Mouse (Mus musculus) hindbrain, embryonic 14.5 days (tissue): ENCODE results near the gene Sec14l1. TPM values are rescaled to one million over a fixed set of nuclear protein-coding genes. Genes with fewer than 3 reads are reported as not detected.

Source experiments
- ATAC-seq: fragments of 200-750 bp; cut with Nextera tagmentation; 2 replicates; pipeline ENCODE4 v1.8.0; 2017; ENCODE audit warnings: moderate number of reproducible peaks, mild to moderate bottlenecking, moderate TSS enrichment, moderate library complexity; ENCODE audit not compliant: low FRiP score
- DNase-seq: peaks from one replicate; pipeline ENCODE4 v3.0.0-alpha.2; 2015; ENCODE audit warnings: low spot score
- H3K27ac ChIP-seq: fragments of 300-500 bp; sonication (generic); 2 replicates; pipeline ENCODE4 v1.5.1; 2014; ENCODE audit warnings: mild to moderate bottlenecking, moderate library complexity
- H3K27me3 ChIP-seq: fragments of 300-500 bp; sonication (generic); 2 replicates; pipeline ENCODE4 v1.6.1; 2014; ENCODE audit warnings: mild to moderate bottlenecking, low read length, mixed read lengths; ENCODE audit not compliant: control insufficient read depth, insufficient read depth
- H3K36me3 ChIP-seq: fragments of 300-500 bp; sonication (generic); replicated peaks from 2 replicates; pipeline ENCODE4 v1.6.1; 2014; ENCODE audit not compliant: control insufficient read depth, insufficient read depth
- H3K4me1 ChIP-seq: fragments of 300-500 bp; sonication (generic); replicated peaks from 2 replicates; pipeline ENCODE4 v1.6.1; 2014; ENCODE audit warnings: antibody characterized with exemption, low read length, mixed read lengths; ENCODE audit not compliant: control insufficient read depth, insufficient read depth
- H3K4me2 ChIP-seq: fragments of 300-500 bp; sonication (generic); replicated peaks from 2 replicates; pipeline ENCODE4 v1.6.1; 2014; ENCODE audit warnings: mild to moderate bottlenecking, moderate library complexity
- H3K4me3 ChIP-seq: fragments of 300-500 bp; sonication (generic); replicated peaks from 2 replicates; pipeline ENCODE4 v1.5.1; 2014; ENCODE audit warnings: mild to moderate bottlenecking, low read length
- H3K9ac ChIP-seq: fragments of 300-500 bp; sonication (generic); 2 replicates; pipeline ENCODE4 v1.6.1; 2014
- H3K9me3 ChIP-seq: fragments of 300-500 bp; sonication (generic); 2 replicates; pipeline ENCODE4 v1.6.1; 2016; ENCODE audit warnings: low read length; ENCODE audit not compliant: control insufficient read depth
- WGBS: fragments of 180-500 bp; shearing (Covaris S2); extraction: QIAGEN DNeasy Blood & Tissue Kit; methylation state at CpG from one replicate; pipeline ENCODE4 v1.1.7; 2014; 5-methylcytosine and 5-hydroxymethylcytosine counted together
- polyA plus RNA-seq: library from polyadenylated mRNA; unstranded; fragments of >200 nt; fragmentation: Nextera tagmentation; extraction: Ambion mirVana; gene quantifications from 2 replicates; pipeline ENCODE4 v1.2.1, GENCODE M21; 2014

Gene Sec14l1
- polyA plus RNA-seq, 1 experiment from 2014 or later = 41.9 TPM

DNA sequence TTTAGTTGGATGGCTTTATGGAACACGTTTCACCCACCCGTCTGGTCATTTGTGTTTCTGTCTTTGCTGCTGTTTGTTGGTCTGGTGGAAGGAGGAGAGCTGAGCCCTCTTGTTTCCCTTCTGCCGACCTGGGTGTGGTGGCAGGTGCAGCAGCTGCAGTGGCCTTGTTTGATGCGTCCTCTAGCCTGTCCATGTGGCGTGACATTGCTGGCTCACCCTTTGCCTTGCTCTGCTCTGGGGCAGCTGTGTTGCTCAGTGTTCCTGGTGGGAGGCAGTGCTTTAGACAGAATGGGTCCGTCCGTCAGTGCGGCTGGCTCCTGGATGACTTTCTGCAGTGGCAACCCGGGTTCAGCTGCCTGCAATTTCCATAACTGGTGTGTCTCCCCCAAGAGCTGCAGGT lies 38.6 kb downstream of the Sec14l1 start:
- Histone ChIP-seq H3K4me3 (no peak overlapping the region), H3K27me3 (no peaks in the 10 kb centered on the region), H3K9me3 (no peaks in the 10 kb centered on the region), H3K4me2 (no peak overlapping the region), H3K4me1 (no peaks in the 10 kb centered on the region), H3K27ac (no peak overlapping the region), H3K36me3 (peaks cover 95% of the 10 kb centered on the region), H3K9ac (no peak overlapping the region)
- DNase-seq (no peak), ATAC-seq (no peak)
- 63% methylated on average over 9 of the region's 9 CpGs for WGBS

GRCm38 (mm10) chr11:117154088-117154815 lies 39.3 kb downstream of the Sec14l1 start:
- no peaks in the 10 kb centered on the region for H3K27me3 ChIP-seq
- ATAC-seq = no peak
- peaks cover 95% of the 10 kb centered on the region for H3K36me3 ChIP-seq
- 54% methylated on average over 7 of the region's 7 CpGs for WGBS
- H3K27ac ChIP-seq = no peak overlapping the region
- no peaks in the 10 kb centered on the region for H3K9me3 ChIP-seq
- no peaks in the 10 kb centered on the region for H3K4me1 ChIP-seq
- H3K9ac ChIP-seq = no peak overlapping the region
- no peak overlapping the region for H3K4me2 ChIP-seq
- no peak overlapping the region for H3K4me3 ChIP-seq
- no peak for DNase-seq

DNA sequence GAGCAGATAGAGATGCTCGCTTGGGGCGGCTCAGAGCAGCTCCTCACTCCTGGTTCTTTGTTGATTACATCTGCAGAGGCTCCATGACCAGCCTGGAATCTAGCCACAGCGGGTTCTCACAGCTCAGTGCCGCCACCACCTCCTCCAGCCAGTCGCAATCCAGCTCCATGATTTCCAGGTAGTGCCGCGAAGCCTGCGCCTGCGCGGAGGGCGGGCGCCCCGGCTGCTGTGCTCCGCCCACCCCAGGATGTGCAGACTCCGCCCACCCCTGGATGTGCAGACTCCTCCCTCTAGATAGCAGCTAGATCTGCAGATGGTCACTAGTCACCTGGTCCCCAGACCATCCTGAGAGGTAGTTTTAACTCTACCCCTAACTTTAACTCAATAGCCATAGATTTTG lies 41.8 kb downstream of the Sec14l1 start:
- Histone ChIP-seq H3K36me3 (peaks cover 76% of the 10 kb centered on the region), H3K9ac (no peak overlapping the region), H3K9me3 (no peaks in the 10 kb centered on the region), H3K4me2 (no peak overlapping the region), H3K27ac (no peak overlapping the region), H3K27me3 (no peaks in the 10 kb centered on the region), H3K4me1 (no peaks in the 10 kb centered on the region), H3K4me3 (no peak overlapping the region)
- 0 out of 2 replicates have a peak, but pooled peaks have one; percentile 35 for ATAC-seq
- peak; percentile 40 for DNase-seq
- 14% methylated on average over 14 of the region's 15 CpGs for WGBS

GRCm38 (mm10) chr11:117158343-117158742 lies 43.4 kb downstream of the Sec14l1 start:
- WGBS = 72% methylated on average over 11 of the region's 11 CpGs
- H3K9ac ChIP-seq = no peak overlapping the region
- H3K9me3 ChIP-seq = no peaks in the 10 kb centered on the region
- H3K27ac ChIP-seq = 0 out of 2 replicates have a peak overlapping the region, but pooled peaks have one; percentile 14
- H3K4me1 ChIP-seq = no peaks in the 10 kb centered on the region
- ATAC-seq (0 out of 2 replicates have a peak, but pooled peaks have one; percentile 35), DNase-seq (no peak)
- H3K27me3 ChIP-seq = no peaks in the 10 kb centered on the region
- H3K36me3 ChIP-seq = peaks cover 60% of the 10 kb centered on the region
- no peak overlapping the region for H3K4me2 ChIP-seq
- H3K4me3 ChIP-seq = no peak overlapping the region

DNA sequence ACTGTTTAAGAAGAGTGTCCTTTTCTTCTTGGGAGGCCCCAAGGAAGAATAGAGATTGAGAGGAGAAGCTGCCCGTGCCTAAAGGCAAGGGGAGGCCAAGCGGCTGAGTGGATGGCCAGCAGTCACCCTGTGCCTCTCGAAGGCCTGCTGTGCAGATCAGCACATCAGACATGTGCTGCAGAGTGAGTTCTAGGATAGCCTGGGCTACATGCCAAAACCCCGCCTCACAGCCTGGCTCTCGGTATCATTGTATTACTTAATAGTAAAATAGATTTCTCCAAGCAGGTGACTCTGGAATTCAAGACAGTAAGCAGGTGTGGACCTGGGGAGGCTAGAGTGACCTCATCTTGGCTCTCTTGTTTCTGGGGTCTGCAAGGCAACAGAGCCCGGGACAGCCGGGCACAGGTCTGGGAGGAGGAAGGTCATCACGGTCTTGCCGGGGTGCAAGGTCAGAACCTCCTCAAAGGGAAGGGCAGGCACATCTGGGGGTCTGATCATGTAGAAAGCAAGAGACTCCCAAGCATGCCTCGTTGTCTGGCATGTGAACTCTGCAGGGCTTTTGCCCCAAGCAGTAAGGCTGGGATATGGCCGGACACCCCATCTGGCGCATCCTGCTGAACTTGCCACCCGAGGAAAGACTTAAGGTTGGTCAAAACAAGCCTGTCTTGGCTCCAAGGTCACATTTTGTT lies 44.4 kb downstream of the Sec14l1 start:
- Histone ChIP-seq H3K4me2 (no peak overlapping the region), H3K4me3 (no peak overlapping the region), H3K9ac (no peak overlapping the region), H3K27me3 (no peaks in the 10 kb centered on the region), H3K4me1 (no peaks in the 10 kb centered on the region), H3K36me3 (peaks cover 53% of the 10 kb centered on the region), H3K9me3 (no peaks in the 10 kb centered on the region), H3K27ac (no peak overlapping the region)
- WGBS = 87% methylated on average over 13 of the region's 13 CpGs
- DNase-seq (no peak), ATAC-seq (no peak)

GRCm38 (mm10) chr11:117159946-117160307 lies 45.0 kb downstream of the Sec14l1 start:
- no peaks in the 10 kb centered on the region for H3K27me3 ChIP-seq
- peaks cover 47% of the 10 kb centered on the region for H3K36me3 ChIP-seq
- no peak for ATAC-seq
- no peak overlapping the region for H3K4me2 ChIP-seq
- H3K9ac ChIP-seq = no peak overlapping the region
- no peak for DNase-seq
- H3K9me3 ChIP-seq = no peaks in the 10 kb centered on the region
- WGBS = 80% methylated on average over 5 of the region's 5 CpGs
- H3K4me1 ChIP-seq = no peaks in the 10 kb centered on the region
- no peak overlapping the region for H3K4me3 ChIP-seq
- no peak overlapping the region for H3K27ac ChIP-seq

DNA sequence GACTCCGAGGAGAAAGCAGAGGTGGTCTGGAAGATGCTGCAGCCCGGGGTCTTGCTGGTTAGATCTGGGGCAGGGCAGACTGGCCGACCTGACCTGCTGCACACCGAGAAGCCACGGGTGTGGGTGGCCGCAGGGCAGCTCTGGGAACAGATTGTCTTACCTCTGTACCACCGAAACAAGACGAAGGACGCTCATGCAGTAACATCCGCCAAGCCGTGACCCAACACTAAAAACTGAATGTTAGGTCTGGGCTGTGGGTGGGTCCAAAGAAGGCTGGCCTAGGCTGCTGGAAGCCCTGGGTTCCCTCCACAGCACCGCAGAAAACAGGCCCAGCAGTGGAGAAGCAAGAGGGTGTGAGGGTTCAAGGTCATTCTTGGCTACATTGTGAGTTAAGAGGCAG lies 45.8 kb downstream of the Sec14l1 start:
- DNase-seq = no peak
- no peak overlapping the region for H3K27ac ChIP-seq
- no peaks in the 10 kb centered on the region for H3K27me3 ChIP-seq
- 96% methylated on average over 12 of the region's 12 CpGs for WGBS
- H3K9me3 ChIP-seq = no peaks in the 10 kb centered on the region
- no peak overlapping the region for H3K4me2 ChIP-seq
- no peak overlapping the region for H3K4me3 ChIP-seq
- peaks cover 39% of the 10 kb centered on the region for H3K36me3 ChIP-seq
- no peaks in the 10 kb centered on the region for H3K4me1 ChIP-seq
- ATAC-seq = no peak
- no peak overlapping the region for H3K9ac ChIP-seq

- H3K4me3 ChIP-seq = no peak overlapping the region
- H3K9me3 ChIP-seq = no peaks in the 10 kb centered on the region
- 74% methylated on average over 8 of the region's 8 CpGs for WGBS
- no peak overlapping the region for H3K27ac ChIP-seq
- DNase-seq (no peak), ATAC-seq (no peak)
- H3K4me1 ChIP-seq = no peaks in the 10 kb centered on the region
- peaks cover 32% of the 10 kb centered on the region for H3K36me3 ChIP-seq
- no peak overlapping the region for H3K4me2 ChIP-seq
- no peaks in the 10 kb centered on the region for H3K27me3 ChIP-seq
- H3K9ac ChIP-seq = no peak overlapping the region
These were observed 46.6 kb downstream of the Sec14l1 start for GRCm38 (mm10) chr11:117161574-117161973.

DNA sequence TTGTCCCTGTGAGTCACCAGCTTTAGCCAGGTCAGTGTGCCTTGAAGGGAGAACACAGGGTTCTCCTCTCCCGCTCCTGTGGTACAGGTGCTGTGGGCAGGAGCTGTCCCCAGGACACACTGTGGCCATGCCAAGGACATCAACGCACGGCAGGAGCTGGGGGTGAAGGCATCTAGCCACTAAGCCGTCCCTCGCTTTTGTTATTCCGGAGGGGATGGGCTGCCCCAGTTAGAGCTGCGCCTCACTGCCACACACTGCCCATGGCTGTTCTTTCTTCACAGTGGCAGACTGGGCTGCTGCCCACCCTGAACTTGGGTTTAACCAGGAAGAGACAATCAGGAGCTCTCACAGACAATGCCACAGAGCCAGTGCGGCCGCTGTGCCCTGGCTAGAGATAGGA lies 48.1 kb downstream of the Sec14l1 start:
- Histone ChIP-seq H3K9me3 (no peaks in the 10 kb centered on the region), H3K4me1 (no peaks in the 10 kb centered on the region), H3K27me3 (no peaks in the 10 kb centered on the region), H3K4me3 (no peak overlapping the region), H3K36me3 (peaks cover 17% of the 10 kb centered on the region), H3K9ac (no peak overlapping the region), H3K27ac (no peak overlapping the region), H3K4me2 (no peak overlapping the region)
- WGBS = 75% methylated on average over 9 of the region's 9 CpGs
- ATAC-seq (no peak), DNase-seq (no peak)
